Mouse (Mus musculus): Measurements from ENCODE around the gene Supt4a. TPM values are rescaled to one million over a fixed set of nuclear protein-coding genes. Genes with fewer than 3 reads are reported as not detected.

Supt4a gene
- total and polyA plus RNA-seq, 2 experiments from 2014 or later = 60.7 to 135 TPM

DNA sequence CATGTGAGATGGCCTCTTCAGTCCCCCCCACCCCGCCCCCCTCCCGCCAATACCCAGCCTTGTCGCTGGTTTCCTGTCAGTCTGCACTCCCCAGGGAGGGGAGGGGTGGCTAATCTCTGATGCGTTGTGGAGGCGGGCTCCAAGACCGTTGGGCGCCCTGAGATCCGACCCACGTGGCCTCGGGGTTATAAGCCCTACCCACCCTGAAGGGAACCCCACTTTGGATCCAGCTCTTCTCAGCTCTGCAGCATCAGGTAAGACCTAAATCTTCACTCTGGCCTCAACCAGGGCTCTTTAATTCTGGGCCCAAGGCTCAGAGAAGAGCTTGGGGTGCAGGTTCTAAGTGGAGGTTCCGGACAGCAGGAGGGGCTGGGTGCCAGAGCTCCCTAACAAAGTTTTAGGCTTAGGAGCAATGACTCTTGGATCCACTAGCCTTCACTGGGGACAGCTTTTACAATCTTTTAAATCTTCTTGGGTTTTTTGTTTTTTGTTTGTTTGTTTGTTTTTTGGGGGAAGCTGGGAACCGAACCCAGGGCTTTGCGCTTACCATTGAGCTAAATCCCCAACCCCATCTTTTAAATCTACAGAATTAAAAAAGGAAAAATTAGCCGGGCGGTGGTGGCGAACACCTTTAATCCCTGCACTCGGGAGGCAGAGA, 18.1 kb downstream of the Supt4a start:
- H3K4me3 ChIP-seq (ENCODE audit: low read length) = no peak overlapping the region
- H3K4me1 ChIP-seq (ENCODE audit: insufficient read depth, low read length) = 0 out of 2 replicates have a peak, but pooled peaks cover 3% of the 10 kb centered on the region
- TF ChIP-seq CTCF (IDR thresholded peaks at IDR 0.05; ENCODE audit: low read depth) = no peak
- ATAC-seq (no peak), DNase-seq (ENCODE audit: low spot score) (no peak)
- no peaks in the 10 kb centered on the region for H3K36me3 ChIP-seq (ENCODE audit: insufficient read depth, low read length)
- H3K27me3 ChIP-seq (ENCODE audit: insufficient read depth, low read length) = no peaks in the 10 kb centered on the region
- no peaks in the 10 kb centered on the region for H3K9me3 ChIP-seq (ENCODE audit: low read length)
- no peak overlapping the region for H3K4me2 ChIP-seq (ENCODE audit: low read depth, low read length)
- WGBS = 75% methylated on average over 17 of the region's 17 CpGs
- H3K27ac ChIP-seq = no peak overlapping the region
- no peak overlapping the region for H3K9ac ChIP-seq (replicated peaks; ENCODE audit: low read length)

GRCm38 (mm10) chr11:87756251-87756820, 19.0 kb downstream of the Supt4a start:
- H3K36me3 ChIP-seq (ENCODE audit: insufficient read depth, low read length) = no peaks in the 10 kb centered on the region
- no peaks in the 10 kb centered on the region for H3K9me3 ChIP-seq (ENCODE audit: low read length)
- no peak overlapping the region for H3K9ac ChIP-seq (replicated peaks; ENCODE audit: low read length)
- no peak for TF ChIP-seq CTCF (IDR thresholded peaks at IDR 0.05; ENCODE audit: low read depth)
- H3K27ac ChIP-seq = no peak overlapping the region
- WGBS = 82% methylated on average over 15 of the region's 15 CpGs
- ATAC-seq = no peak
- 0 out of 2 replicates have a peak, but pooled peaks cover 3% of the 10 kb centered on the region for H3K4me1 ChIP-seq (ENCODE audit: insufficient read depth, low read length)
- no peak for DNase-seq (ENCODE audit: low spot score)
- no peaks in the 10 kb centered on the region for H3K27me3 ChIP-seq (ENCODE audit: insufficient read depth, low read length)
- no peak overlapping the region for H3K4me3 ChIP-seq (ENCODE audit: low read length)
- no peak overlapping the region for H3K4me2 ChIP-seq (ENCODE audit: low read depth, low read length)

- Histone ChIP-seq H3K27me3 (ENCODE audit: insufficient read depth, low read length) (no peaks in the 10 kb centered on the region), H3K27ac (no peak overlapping the region), H3K4me2 (ENCODE audit: low read depth, low read length) (no peak overlapping the region), H3K9me3 (ENCODE audit: low read length) (no peaks in the 10 kb centered on the region), H3K9ac (replicated peaks; ENCODE audit: low read length) (no peak overlapping the region), H3K4me3 (ENCODE audit: low read length) (no peak overlapping the region), H3K4me1 (ENCODE audit: insufficient read depth, low read length) (0 out of 2 replicates have a peak, but pooled peaks cover 3% of the 10 kb centered on the region), H3K36me3 (ENCODE audit: insufficient read depth, low read length) (no peaks in the 10 kb centered on the region)
- ATAC-seq (no peak), DNase-seq (ENCODE audit: low spot score) (no peak)
- no peak for TF ChIP-seq CTCF (IDR thresholded peaks at IDR 0.05; ENCODE audit: low read depth)
- 86% methylated on average over 25 of the region's 25 CpGs for WGBS
Observed at GRCm38 (mm10) chr11:87757001-87757954, 19.9 kb downstream of the Supt4a start.

- no peaks in the 10 kb centered on the region for H3K36me3 ChIP-seq (ENCODE audit: insufficient read depth, low read length)
- 78% methylated on average over 7 of the region's 7 CpGs for WGBS
Observed at GRCm38 (mm10) chr11:87758161-87758911, 21.0 kb downstream of the Supt4a start.

DNA sequence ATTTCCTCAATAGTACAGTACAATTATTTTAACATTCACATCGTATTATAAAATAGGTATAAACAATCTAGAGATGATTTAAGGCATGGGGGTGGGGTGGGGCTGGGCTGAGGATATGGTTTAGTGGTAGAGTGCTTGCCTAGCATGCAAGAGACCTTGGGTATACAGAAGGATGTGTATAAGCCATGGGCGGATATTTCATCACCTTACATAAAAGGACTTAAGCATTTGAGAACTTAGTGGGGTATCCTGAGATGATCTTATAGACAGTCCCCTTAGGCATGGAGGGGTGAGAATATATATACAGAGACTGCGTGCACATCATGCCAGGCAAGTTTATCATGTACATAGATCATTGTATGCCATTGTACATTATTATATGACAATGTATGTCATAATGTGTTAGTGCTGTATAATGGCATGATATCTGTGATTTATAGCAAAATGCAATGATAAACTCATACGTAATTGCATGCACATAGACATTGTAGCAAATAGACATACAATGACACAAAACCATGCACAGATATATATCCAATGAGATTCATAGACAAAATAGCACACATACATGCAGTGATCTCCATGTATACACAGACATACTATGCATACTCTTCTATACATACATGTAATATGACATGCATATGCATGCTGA, 21.7 kb downstream of the Supt4a start:
- Histone ChIP-seq H3K9me3 (ENCODE audit: low read length) (no peaks in the 10 kb centered on the region), H3K4me3 (ENCODE audit: low read length) (no peak overlapping the region), H3K36me3 (ENCODE audit: insufficient read depth, low read length) (no peaks in the 10 kb centered on the region), H3K9ac (replicated peaks; ENCODE audit: low read length) (no peak overlapping the region), H3K4me1 (ENCODE audit: insufficient read depth, low read length) (peaks cover 5% of the 10 kb centered on the region; the same call in 1 of the 2 replicates), H3K27me3 (ENCODE audit: insufficient read depth, low read length) (no peaks in the 10 kb centered on the region), H3K4me2 (ENCODE audit: low read depth, low read length) (no peak overlapping the region), H3K27ac (no peak overlapping the region)
- no peak for TF ChIP-seq CTCF (IDR thresholded peaks at IDR 0.05; ENCODE audit: low read depth)
- ATAC-seq (no peak), DNase-seq (ENCODE audit: low spot score) (no peak)
- 78% methylated on average over 4 of the region's 4 CpGs for WGBS

More at GRCm38 (mm10) chr11:87758161-87758911, 21.0 kb downstream of the Supt4a start:
- Histone ChIP-seq H3K4me1 (ENCODE audit: insufficient read depth, low read length) (peaks cover 3% of the 10 kb centered on the region; the same call in 1 of the 2 replicates), H3K27me3 (ENCODE audit: insufficient read depth, low read length) (no peaks in the 10 kb centered on the region), H3K4me3 (ENCODE audit: low read length) (no peak overlapping the region), H3K9me3 (ENCODE audit: low read length) (no peaks in the 10 kb centered on the region), H3K27ac (no peak overlapping the region), H3K9ac (replicated peaks; ENCODE audit: low read length) (no peak overlapping the region), H3K4me2 (ENCODE audit: low read depth, low read length) (no peak overlapping the region)
- no peak for DNase-seq (ENCODE audit: low spot score)
- TF ChIP-seq CTCF (IDR thresholded peaks at IDR 0.05; ENCODE audit: low read depth) = no peak
- ATAC-seq = no peak
